In the genomic region with DNA sequence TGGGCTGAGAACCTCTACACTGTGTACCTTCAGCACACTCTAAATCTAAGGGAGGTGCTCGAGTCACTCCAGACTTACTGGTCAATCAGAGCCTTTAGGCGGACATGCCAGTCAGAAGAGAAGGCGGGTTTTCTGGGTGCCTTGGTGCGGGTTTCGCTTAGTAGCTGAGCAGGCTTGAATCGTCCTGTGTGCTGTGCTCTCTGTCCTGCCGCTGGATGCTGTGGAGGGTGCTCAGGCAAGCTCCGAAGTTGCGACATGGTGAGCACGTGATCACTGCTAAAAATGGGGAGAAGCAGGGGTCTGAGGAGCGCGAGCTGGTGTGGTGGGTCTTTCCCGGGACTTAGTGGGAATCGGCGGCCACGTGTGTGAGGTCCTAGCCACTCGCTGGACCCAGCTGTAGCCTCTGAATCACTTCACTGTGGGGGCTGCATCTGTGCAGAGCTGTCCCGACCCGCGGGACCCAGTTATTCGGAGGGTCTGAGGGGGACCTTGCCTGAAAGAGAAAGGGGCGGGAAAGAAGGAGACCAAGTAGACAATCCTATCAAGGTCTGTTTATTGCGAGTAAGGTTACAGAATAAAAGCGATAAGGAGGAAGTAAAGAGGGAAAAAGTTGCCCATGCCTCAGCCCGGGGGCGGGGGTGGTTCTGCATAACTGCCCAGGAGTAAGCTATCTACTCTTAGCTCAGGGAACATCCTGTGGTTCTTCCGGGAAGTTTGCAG, we compare ENCODE assay signal across 8 mouse cellular contexts. TPM values are rescaled to one million over a fixed set of nuclear protein-coding genes. Genes with fewer than 3 reads are reported as not detected.
DNase-seq lines count a peak whose midpoint lies in the region; ATAC-seq and TF ChIP-seq lines count a peak whose summit lies in the region.

No protein-coding gene starts in this region.

- H3K27ac ChIP-seq in thymus, adult 2 months (ENCODE audit: control insufficient read depth, insufficient read depth, low read length): no peak overlapping the region
- H3K27ac ChIP-seq in hindbrain, embryonic 13.5 days: no peak overlapping the region
- no peak overlapping the region for H3K27ac ChIP-seq in liver, embryonic 16.5 days (ENCODE audit: low read length)
- no peak overlapping the region for H3K27ac ChIP-seq in neural tube, embryonic 12.5 days

- peak overlapping the region; percentile 80 for H3K4me2 ChIP-seq in hindbrain, embryonic 13.5 days
- H3K4me2 ChIP-seq in liver, embryonic 16.5 days (ENCODE audit: low read depth, low read length): peak overlapping the region; percentile 76
- H3K4me2 ChIP-seq in neural tube, embryonic 12.5 days (replicated peaks): peak overlapping the region; percentile 76

- peak overlapping the region; percentile 65 for H3K9ac ChIP-seq in hindbrain, embryonic 13.5 days
- H3K9ac ChIP-seq in liver, embryonic 16.5 days (ENCODE audit: low read depth, low read length): peak overlapping the region; percentile 37
- H3K9ac ChIP-seq in neural tube, embryonic 12.5 days: peak overlapping the region; percentile 26

- TF ChIP-seq POLR2A in thymus, adult 2 months (IDR thresholded peaks at IDR 0.05; ENCODE audit: control insufficient read depth, extremely low read depth, insufficient read depth, low read length, poor library complexity): no peak

- peak; percentile 73 for ATAC-seq in hindbrain, embryonic 13.5 days (ENCODE audit: low FRiP score)
- peak; percentile 76 for ATAC-seq in liver, embryonic 16.5 days (ENCODE audit: low read depth)
- peak; percentile 74 for ATAC-seq in neural tube, embryonic 12.5 days (ENCODE audit: low FRiP score, low read depth)

- no peaks in the 10 kb centered on the region for H3K9me3 ChIP-seq in hindbrain, embryonic 13.5 days
- H3K9me3 ChIP-seq in liver, embryonic 16.5 days (replicated peaks; ENCODE audit: control insufficient read depth, low read length): no peaks in the 10 kb centered on the region
- no peaks in the 10 kb centered on the region for H3K9me3 ChIP-seq in neural tube, embryonic 12.5 days

- H3K4me1 ChIP-seq in thymus, adult 2 months (replicated peaks; ENCODE audit: control insufficient read depth, insufficient read depth, low read length): peaks cover 4% of the 10 kb centered on the region; the same call in 1 of the 2 replicates
- peaks cover 8% of the 10 kb centered on the region for H3K4me1 ChIP-seq in hindbrain, embryonic 13.5 days (replicated peaks)
- H3K4me1 ChIP-seq in liver, embryonic 16.5 days (ENCODE audit: control insufficient read depth, low read depth, low read length): peaks cover 3% of the 10 kb centered on the region
- 0 out of 2 replicates have a peak, but pooled peaks cover 3% of the 10 kb centered on the region for H3K4me1 ChIP-seq in neural tube, embryonic 12.5 days

- H3K36me3 ChIP-seq in thymus, adult 2 months (ENCODE audit: control insufficient read depth, insufficient read depth, low read length): no peaks in the 10 kb centered on the region
- no peaks in the 10 kb centered on the region for H3K36me3 ChIP-seq in hindbrain, embryonic 13.5 days
- H3K36me3 ChIP-seq in liver, embryonic 16.5 days (ENCODE audit: control insufficient read depth, insufficient read depth): no peaks in the 10 kb centered on the region
- no peaks in the 10 kb centered on the region for H3K36me3 ChIP-seq in neural tube, embryonic 12.5 days

- no peak for DNase-seq in thymus, adult 2 months
- DNase-seq in thymus, postnatal 0 days (ENCODE audit: low spot score): no peak
- peak; percentile 39 for DNase-seq in embryo, embryonic 11 days
- DNase-seq in layer of hippocampus, adult 11-12 months (ENCODE audit: low spot score): no peak
- no peak for DNase-seq in left cerebral cortex, postnatal 10 days (ENCODE audit: extremely low spot score in 1 of 2, low spot score in 2 of 2)

- intact Hi-C loops in left cerebral cortex, postnatal 10 days (cut with DNase I): no loop called here

- no peak for TF ChIP-seq CTCF in thymus, adult 2 months (IDR thresholded peaks at IDR 0.05; ENCODE audit: borderline replicate concordance, control insufficient read depth, extremely low read depth, insufficient read depth, low read length, poor library complexity)

- 2% methylated on average over 27 of the region's 27 CpGs for WGBS in thymus, adult 2 months
- WGBS in hindbrain, embryonic 13.5 days: 10% methylated on average over 27 of the region's 27 CpGs
- WGBS in liver, embryonic 16.5 days (ENCODE audit: insufficient replicate concordance): under 1% methylated on average over 27 of the region's 27 CpGs
- 8% methylated on average over 27 of the region's 27 CpGs for WGBS in neural tube, embryonic 12.5 days

- peak overlapping the region; percentile 48 for H3K4me3 ChIP-seq in thymus, adult 2 months (ENCODE audit: control insufficient read depth, insufficient read depth, low read length)
- H3K4me3 ChIP-seq in hindbrain, embryonic 13.5 days: peak overlapping the region; percentile 45
- H3K4me3 ChIP-seq in liver, embryonic 16.5 days (ENCODE audit: low read depth, low read length): peak overlapping the region; percentile 57
- H3K4me3 ChIP-seq in neural tube, embryonic 12.5 days: peak overlapping the region; percentile 32

- H3K27me3 ChIP-seq in thymus, adult 2 months (ENCODE audit: control insufficient read depth, insufficient read depth, low read length): no peaks in the 10 kb centered on the region
- peaks cover 18% of the 10 kb centered on the region for H3K27me3 ChIP-seq in hindbrain, embryonic 13.5 days
- no peaks in the 10 kb centered on the region for H3K27me3 ChIP-seq in liver, embryonic 16.5 days (ENCODE audit: control insufficient read depth, insufficient read depth, low read depth, low read length)
- 0 out of 2 replicates have a peak, but pooled peaks cover 4% of the 10 kb centered on the region for H3K27me3 ChIP-seq in neural tube, embryonic 12.5 days (replicated peaks)

RNA-seq across cellular contexts. Expression of a gene that starts 11.2 kb away (rescaled TPM):
- polyA plus RNA-seq in thymus, adult 2 months (2012; rRNA removed): 8.8 and 9.8 TPM in 2 replicates
- 25.0 and 34.8 TPM in 2 replicates for polyA plus RNA-seq in thymus, postnatal 0 days (2015; fragmentation: Nextera tagmentation; extraction: Ambion mirVana)
- 56.8 and 61.4 TPM in 2 replicates for polyA plus RNA-seq in hindbrain, embryonic 13.5 days (2015; fragmentation: Nextera tagmentation; extraction: Ambion mirVana)
- 11.7 and 15.4 TPM in 2 replicates for polyA plus RNA-seq in liver, embryonic 16.5 days (2015; fragmentation: Nextera tagmentation; extraction: Ambion mirVana)
- polyA plus RNA-seq in neural tube, embryonic 12.5 days (2016; fragmentation: Nextera tagmentation; extraction: Ambion mirVana): 39.4 and 40.8 TPM in 2 replicates
- total RNA-seq in left cerebral cortex, postnatal 10 days (2021): 10 to 100 TPM; 32.4 to 35.3 TPM

RNA-seq across cellular contexts. Expression of a gene that starts 24.2 kb away (rescaled TPM):
- polyA plus RNA-seq in thymus, adult 2 months (2012; rRNA removed): not detected in 2 replicates
- polyA plus RNA-seq in thymus, postnatal 0 days (2015; fragmentation: Nextera tagmentation; extraction: Ambion mirVana): 0.12 TPM in 1 of 2 replicates, not detected in the other
- polyA plus RNA-seq in hindbrain, embryonic 13.5 days (2015; fragmentation: Nextera tagmentation; extraction: Ambion mirVana): 0.12 TPM in 1 of 2 replicates, not detected in the other
- 0.06 and 0.07 TPM in 2 replicates for polyA plus RNA-seq in liver, embryonic 16.5 days (2015; fragmentation: Nextera tagmentation; extraction: Ambion mirVana)
- polyA plus RNA-seq in neural tube, embryonic 12.5 days (2016; fragmentation: Nextera tagmentation; extraction: Ambion mirVana): not detected in 2 replicates
- under 1 TPM; 0.26 to 0.75 TPM for total RNA-seq in left cerebral cortex, postnatal 10 days (2021)

RNA-seq across cellular contexts. Expression of a gene that starts 31.8 kb away (rescaled TPM):
- polyA plus RNA-seq in thymus, adult 2 months (2012; rRNA removed): not detected in 2 replicates
- not detected in 2 replicates for polyA plus RNA-seq in thymus, postnatal 0 days (2015; fragmentation: Nextera tagmentation; extraction: Ambion mirVana)
- not detected in 2 replicates for polyA plus RNA-seq in hindbrain, embryonic 13.5 days (2015; fragmentation: Nextera tagmentation; extraction: Ambion mirVana)
- polyA plus RNA-seq in liver, embryonic 16.5 days (2015; fragmentation: Nextera tagmentation; extraction: Ambion mirVana): not detected in 2 replicates
- not detected in 2 replicates for polyA plus RNA-seq in neural tube, embryonic 12.5 days (2016; fragmentation: Nextera tagmentation; extraction: Ambion mirVana)
- not detected for total RNA-seq in left cerebral cortex, postnatal 10 days (2021)
